Mouse (Mus musculus): Measurements from ENCODE around the gene Ctu1. TPM values are rescaled to one million over a fixed set of nuclear protein-coding genes. Genes with fewer than 3 reads are reported as not detected.
"Not testable (repeated sequence)": the region's sequence is repeated elsewhere in the genome, so short reads cannot be mapped to it uniquely, and the experiment has no call there.

The Ctu1 gene
- 1 to 10 TPM; 2.1 to 2.3 TPM for total RNA-seq (2021)
- long read RNA-seq, experiment 1, partial matches to known transcripts, result 0 of 2 reads
- long read RNA-seq, experiment 1, other reads (novel, unspliced or antisense), result 0 of 2 reads
- long read RNA-seq, experiment 2, partial matches to known transcripts, result 0 of 1 reads
- long read RNA-seq, experiment 2, other reads (novel, unspliced or antisense), result 0 of 1 reads

GRCm38 (mm10) chr7:43671809-43672580 is at the start of gene Ctu1:
TSS of gene Ctu1 (plus strand) at chr7:43672016.
- peak; percentile 94 for DNase-seq

GRCm38 (mm10) chr7:43622927-43623326 is 48.9 kb upstream of the Ctu1 start:
- DNase-seq, result no peak

- no peak for DNase-seq
Observed at GRCm38 (mm10) chr7:43623819-43624218, 48.0 kb upstream of the Ctu1 start.

- no peak for DNase-seq
Observed at GRCm38 (mm10) chr7:43625065-43625464, 46.8 kb upstream of the Ctu1 start.

- no peak for DNase-seq
Observed at GRCm38 (mm10) chr7:43625794-43626422, 45.9 kb upstream of the Ctu1 start.

- no peak for DNase-seq
Observed at GRCm38 (mm10) chr7:43633940-43634339, 37.9 kb upstream of the Ctu1 start.

GRCm38 (mm10) chr7:43634500-43634899 is 37.3 kb upstream of the Ctu1 start, which contains the start of gene Ceacam18:
TSS of gene Ceacam18 (plus strand) at chr7:43634707.
- no peak for DNase-seq

GRCm38 (mm10) chr7:43636194-43636593 is 35.6 kb upstream of the Ctu1 start:
- no peak for DNase-seq

GRCm38 (mm10) chr7:43637118-43637517 is 34.7 kb upstream of the Ctu1 start:
- DNase-seq, result no peak

GRCm38 (mm10) chr7:43642587-43642986 is 29.2 kb upstream of the Ctu1 start:
- DNase-seq, result no peak

- no peak for DNase-seq
Observed at GRCm38 (mm10) chr7:43643046-43643652, 28.7 kb upstream of the Ctu1 start.

GRCm38 (mm10) chr7:43652683-43653082 is 19.1 kb upstream of the Ctu1 start:
- no peak for DNase-seq

GRCm38 (mm10) chr7:43654519-43654918 is 17.3 kb upstream of the Ctu1 start:
- no peak for DNase-seq

- DNase-seq, result no peak
Observed at GRCm38 (mm10) chr7:43656232-43656631, 15.6 kb upstream of the Ctu1 start.

GRCm38 (mm10) chr7:43660002-43660401 is 11.8 kb upstream of the Ctu1 start, which contains the start of gene Siglece:
TSS of gene Siglece (minus strand) at chr7:43660161.
- no peak for DNase-seq

- no peak for DNase-seq
Observed at GRCm38 (mm10) chr7:43662804-43663203, 9.0 kb upstream of the Ctu1 start.

GRCm38 (mm10) chr7:43667221-43667620 is 4.6 kb upstream of the Ctu1 start:
- DNase-seq, result not testable (repeated sequence)

- DNase-seq, result no peak
Observed at GRCm38 (mm10) chr7:43668582-43668981, 3.2 kb upstream of the Ctu1 start.

GRCm38 (mm10) chr7:43671064-43671808 is 580 bp upstream of the Ctu1 start:
- DNase-seq, result no peak

- DNase-seq, result no peak
Observed at GRCm38 (mm10) chr7:43672581-43673260, 905 bp downstream of the Ctu1 start.

- no peak for DNase-seq
Observed at GRCm38 (mm10) chr7:43675091-43675490, 3.3 kb downstream of the Ctu1 start.
